In genomic region chr15:99852606-99853237, GRCm38 (mm10) we compare ENCODE assay signal across 18 mouse cellular contexts. TPM values are rescaled to one million over a fixed set of nuclear protein-coding genes. Genes with fewer than 3 reads are reported as not detected.
DNase-seq lines count a peak whose midpoint lies in the region; ATAC-seq lines count a peak whose summit lies in the region.
"Had no signal": no experiment of that assay in that cellular context is flagged by ENCODE, and none has a peak within 500 bp of the region (broad histone marks: within the 10 kb centered on the region; RNA-seq: fewer than 3 reads in every experiment).

No protein-coding gene starts in this region.

- no peak overlapping the region for H3K4me3 ChIP-seq in stomach, embryonic 15.5 days (replicated peaks)
- H3K4me3 ChIP-seq: embryonic facial prominence, embryonic 12.5 days; heart, embryonic 10.5 days; limb, embryonic 13.5 days; midbrain, embryonic 12.5 days had no signal

- peak overlapping the region; percentile 33; the same call in 1 of the 2 replicates for H3K27ac ChIP-seq in stomach, embryonic 15.5 days
- H3K27ac ChIP-seq: embryonic facial prominence, embryonic 12.5 days; heart, embryonic 10.5 days; limb, embryonic 13.5 days; macrophage; midbrain, embryonic 12.5 days had no signal

- peak; percentile 30 for DNase-seq in gastrocnemius, adult 18-20 months (ENCODE audit: low spot score)
- DNase-seq in gastrocnemius, adult 8-10 months (ENCODE audit: low spot score in 2 of 2), result no peak
- peak; percentile 36 for DNase-seq in 3134 (ENCODE audit: extremely low read depth, insufficient read length, low spot score)
- DNase-seq in fibroblast of lung, adult 2 months (ENCODE audit: low read depth), result peak; percentile 80
- DNase-seq in right cerebral cortex, postnatal 4 days, result no peak
- no peak for DNase-seq in heart, postnatal 36 days
- no peak for DNase-seq in lung, adult 18-20 months
- DNase-seq: adrenal gland, adult 2 months; cerebellum, adult 9-11 months; spleen, adult 18-20 months had no signal

- peaks cover 8% of the 10 kb centered on the region; the same call in 1 of the 2 replicates for H3K4me1 ChIP-seq in stomach, embryonic 15.5 days

- intact Hi-C loops in heart, postnatal 36 days (cut with DNase I), result no loop called here

- ATAC-seq in stomach, embryonic 15.5 days (ENCODE audit: insufficient read depth, low FRiP score, low read depth), result peak; percentile 53; the same call in 1 of the 2 replicates
- ATAC-seq: forebrain, embryonic 16.5 days had no signal

- H3K9me3 ChIP-seq in stomach, embryonic 15.5 days, result no peaks in the 10 kb centered on the region
- H3K9me3 ChIP-seq: embryonic facial prominence, embryonic 12.5 days; G1E; heart, embryonic 10.5 days; limb, embryonic 13.5 days; midbrain, embryonic 12.5 days had no signal

- no peak overlapping the region for H3K4me2 ChIP-seq in stomach, embryonic 15.5 days
- H3K4me2 ChIP-seq: embryonic facial prominence, embryonic 12.5 days; limb, embryonic 13.5 days; midbrain, embryonic 12.5 days had no signal

- H3K27me3 ChIP-seq in stomach, embryonic 15.5 days (replicated peaks), result no peaks in the 10 kb centered on the region
- H3K27me3 ChIP-seq: embryonic facial prominence, embryonic 12.5 days; limb, embryonic 13.5 days; midbrain, embryonic 12.5 days had no signal

- 71% methylated on average over 2 of the region's 2 CpGs for WGBS in stomach, embryonic 15.5 days

- no peaks in the 10 kb centered on the region for H3K36me3 ChIP-seq in stomach, embryonic 15.5 days
- H3K36me3 ChIP-seq: embryonic facial prominence, embryonic 12.5 days; G1E; heart, embryonic 10.5 days; limb, embryonic 13.5 days; midbrain, embryonic 12.5 days had no signal

- no peak overlapping the region for H3K9ac ChIP-seq in stomach, embryonic 15.5 days
- H3K9ac ChIP-seq: embryonic facial prominence, embryonic 12.5 days; limb, embryonic 13.5 days; midbrain, embryonic 12.5 days had no signal

RNA-seq across cellular contexts. Expression of gene Lima1, which starts 22.5 kb away (rescaled TPM):
- total RNA-seq in gastrocnemius, adult 18-20 months (2021), result 10 to 100 TPM in 1 of 2 experiments, 1 to 10 TPM in 1; 5.6 to 11.2 TPM
- 1 to 10 TPM; 5.8 to 9.4 (median 6.5) TPM for total RNA-seq in gastrocnemius, adult 8-10 months (2022)
- polyA plus RNA-seq in stomach, embryonic 15.5 days (2015; fragmentation: Nextera tagmentation; extraction: Ambion mirVana), result 71.2 and 78.3 TPM in 2 replicates
- 10 to 100 TPM; 19.9 to 21.0 TPM for total RNA-seq in heart, postnatal 36 days (2021)

Comparison
In these comparisons a context has a peak if more than half of its experiments do, and no peak if none do; other contexts are left out.
1. DNase-seq: peak in gastrocnemius, adult 18-20 months (single experiment), 3134 (single experiment) and fibroblast of lung, adult 2 months (single experiment); none in gastrocnemius, adult 8-10 months (0 of 2), right cerebral cortex, postnatal 4 days (single experiment), heart, postnatal 36 days (0 of 2) and lung, adult 18-20 months (0 of 2).